Mouse (Mus musculus) neural tube, embryonic 11.5 days (tissue): ENCODE results near the gene Gm49337. TPM values are rescaled to one million over a fixed set of nuclear protein-coding genes. Genes with fewer than 3 reads are reported as not detected.

ENCODE experiments used
- ATAC-seq: fragments of 200-750 bp; cut with Nextera tagmentation; 2 replicates; pipeline ENCODE4 v1.8.0; 2017; ENCODE audit warnings: moderate number of reproducible peaks, mild to moderate bottlenecking, moderate TSS enrichment, moderate library complexity; ENCODE audit not compliant: insufficient read depth, low FRiP score, low TSS enrichment
- DNase-seq: peaks from one replicate; pipeline ENCODE4 v3.0.0-alpha.2; 2015; ENCODE audit warnings: low spot score
- H3K27ac ChIP-seq: fragments of 300-500 bp; sonication (generic); 2 replicates; pipeline ENCODE4 v1.5.1; 2014; ENCODE audit warnings: low read depth, mild to moderate bottlenecking, low read length
- H3K27me3 ChIP-seq: fragments of 300-500 bp; sonication (generic); 2 replicates; pipeline ENCODE4 v1.6.1; 2014; ENCODE audit warnings: mild to moderate bottlenecking, low read length, mixed read lengths; ENCODE audit not compliant: control insufficient read depth, insufficient read depth
- H3K36me3 ChIP-seq: fragments of 300-500 bp; sonication (generic); 2 replicates; pipeline ENCODE4 v1.6.1; 2014; ENCODE audit warnings: mild to moderate bottlenecking, low read length, moderate library complexity, mixed read lengths; ENCODE audit not compliant: control insufficient read depth, insufficient read depth
- H3K4me1 ChIP-seq: fragments of 300-500 bp; sonication (generic); 2 replicates; pipeline ENCODE4 v1.6.1; 2014; ENCODE audit warnings: low read length, mixed read lengths; ENCODE audit not compliant: control insufficient read depth, insufficient read depth
- H3K4me2 ChIP-seq: fragments of 300-500 bp; sonication (generic); 2 replicates; pipeline ENCODE4 v1.6.1; 2014; ENCODE audit warnings: low read depth, mild to moderate bottlenecking, moderate library complexity
- H3K4me3 ChIP-seq: fragments of 300-500 bp; sonication (generic); 2 replicates; pipeline ENCODE4 v1.5.1; 2014; ENCODE audit warnings: low read depth, low read length
- H3K9ac ChIP-seq: fragments of 300-500 bp; sonication (generic); 2 replicates; pipeline ENCODE4 v1.6.1; 2014; ENCODE audit warnings: mild to moderate bottlenecking, low read length
- H3K9me3 ChIP-seq: fragments of 300-500 bp; sonication (generic); 2 replicates; pipeline ENCODE4 v1.6.1; 2016; ENCODE audit warnings: low read length; ENCODE audit not compliant: control insufficient read depth
- WGBS: fragments of 180-500 bp; shearing (Covaris S2); extraction: QIAGEN DNeasy Blood & Tissue Kit; methylation state at CpG from one replicate; pipeline ENCODE4 v1.1.7; 2014; 5-methylcytosine and 5-hydroxymethylcytosine counted together
- polyA plus RNA-seq: library from polyadenylated mRNA; unstranded; fragments of >200 nt; fragmentation: Nextera tagmentation; extraction: Ambion mirVana; gene quantifications from 2 replicates; pipeline ENCODE4 v1.2.1, GENCODE M21; 2014

Gene Gm49337
- polyA plus RNA-seq, 1 experiment from 2014 or later = not detected

DNA sequence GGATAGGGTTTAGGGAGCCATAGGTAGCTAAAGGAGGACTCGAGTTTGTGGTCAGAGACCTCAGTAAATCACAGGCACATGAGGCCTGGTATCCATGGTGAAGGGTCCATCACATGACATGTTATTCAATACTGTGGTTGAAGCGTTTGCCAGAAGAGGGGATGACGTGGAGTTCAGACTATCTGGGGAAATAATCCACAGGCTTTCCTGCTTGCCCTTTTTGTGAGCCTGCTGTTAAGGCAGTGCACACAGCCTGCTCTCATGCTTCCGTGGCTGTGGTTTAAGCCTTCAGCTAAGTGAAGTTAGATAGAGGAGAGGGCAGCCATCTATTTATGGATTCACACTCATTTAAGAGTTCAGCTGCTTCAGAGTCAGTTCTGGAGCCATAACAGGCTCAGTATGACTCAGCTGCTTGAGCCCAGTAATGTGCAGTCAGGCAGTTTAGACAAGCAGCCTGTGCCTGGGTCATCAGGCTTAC is 127.7 kb downstream of the Gm49337 start:
- 78% methylated on average over 4 of the region's 4 CpGs for WGBS
- peaks cover 7% of the 10 kb centered on the region; the same call in 1 of the 2 replicates for H3K36me3 ChIP-seq
- H3K9me3 ChIP-seq = no peaks in the 10 kb centered on the region
- H3K9ac ChIP-seq = no peak overlapping the region
- H3K4me3 ChIP-seq = no peak overlapping the region
- H3K27me3 ChIP-seq = no peaks in the 10 kb centered on the region
- DNase-seq = no peak
- H3K4me2 ChIP-seq = no peak overlapping the region
- ATAC-seq = no peak
- H3K27ac ChIP-seq = no peak overlapping the region
- no peaks in the 10 kb centered on the region for H3K4me1 ChIP-seq

- Histone ChIP-seq H3K4me3 (no peak overlapping the region), H3K4me2 (no peak overlapping the region), H3K27ac (no peak overlapping the region), H3K4me1 (no peaks in the 10 kb centered on the region), H3K9me3 (no peaks in the 10 kb centered on the region), H3K27me3 (no peaks in the 10 kb centered on the region), H3K36me3 (peaks cover 14% of the 10 kb centered on the region), H3K9ac (no peak overlapping the region)
- 14% methylated on average over 1 of the region's 1 CpGs for WGBS
- ATAC-seq (no peak), DNase-seq (no peak)
These were observed 131.4 kb downstream of the Gm49337 start for GRCm38 (mm10) chr4:116304551-116304950.

DNA sequence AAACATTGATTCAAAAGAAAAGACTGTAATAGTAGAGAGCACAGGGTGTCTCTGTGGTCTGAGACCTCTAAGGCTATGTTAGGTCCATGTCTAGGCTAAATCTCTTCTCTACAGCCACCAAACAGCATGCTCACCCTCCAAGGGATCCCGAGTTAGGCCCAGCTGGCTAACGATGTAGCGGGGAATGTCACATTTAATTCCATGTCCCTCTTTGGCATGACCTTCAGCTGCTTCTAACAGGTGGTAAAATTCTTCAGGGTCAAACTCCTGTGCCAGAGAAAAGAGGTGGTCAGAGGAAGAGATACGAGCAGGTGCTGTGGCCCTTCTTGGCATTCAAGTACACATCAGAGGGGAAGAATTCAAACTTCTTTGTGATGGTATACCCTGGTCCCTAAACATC is 144.4 kb downstream of the Gm49337 start:
- DNase-seq = no peak
- WGBS = 93% methylated on average over 4 of the region's 4 CpGs

DNA sequence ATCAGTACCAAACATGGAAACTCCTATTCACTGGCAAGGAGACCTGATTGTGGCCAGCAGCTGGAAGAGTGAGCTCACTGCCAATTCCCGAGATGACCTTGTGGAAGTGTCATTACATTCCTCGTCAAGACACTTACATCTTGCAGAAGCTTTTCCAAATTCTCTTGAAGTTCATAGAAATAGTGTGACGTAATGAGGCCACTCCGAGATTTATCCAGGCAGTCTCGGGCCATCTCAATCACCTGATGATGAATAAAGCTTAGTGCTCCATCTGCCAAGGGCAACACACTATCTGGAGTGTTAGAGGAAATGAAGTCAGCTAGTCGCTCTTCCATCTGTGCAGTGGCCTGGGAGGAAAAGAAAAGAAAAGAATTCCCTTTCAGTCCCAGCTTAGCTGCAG is 148.9 kb downstream of the Gm49337 start:
- no peak overlapping the region for H3K9ac ChIP-seq
- H3K36me3 ChIP-seq = no peaks in the 10 kb centered on the region; the same call in none of the 2 replicates
- H3K9me3 ChIP-seq = no peaks in the 10 kb centered on the region
- H3K4me2 ChIP-seq = no peak overlapping the region
- 95% methylated on average over 6 of the region's 6 CpGs for WGBS
- ATAC-seq (no peak), DNase-seq (no peak)
- H3K27me3 ChIP-seq = no peaks in the 10 kb centered on the region
- H3K27ac ChIP-seq = no peak overlapping the region
- no peaks in the 10 kb centered on the region for H3K4me1 ChIP-seq
- H3K4me3 ChIP-seq = no peak overlapping the region

More for the DNA sequence above, 144.4 kb downstream of the Gm49337 start:
- Histone ChIP-seq H3K4me2 (no peak overlapping the region), H3K27me3 (no peaks in the 10 kb centered on the region), H3K9ac (no peak overlapping the region), H3K27ac (no peak overlapping the region), H3K9me3 (no peaks in the 10 kb centered on the region), H3K4me3 (no peak overlapping the region), H3K4me1 (no peaks in the 10 kb centered on the region), H3K36me3 (peaks cover 2% of the 10 kb centered on the region)
- ATAC-seq = no peak

DNA sequence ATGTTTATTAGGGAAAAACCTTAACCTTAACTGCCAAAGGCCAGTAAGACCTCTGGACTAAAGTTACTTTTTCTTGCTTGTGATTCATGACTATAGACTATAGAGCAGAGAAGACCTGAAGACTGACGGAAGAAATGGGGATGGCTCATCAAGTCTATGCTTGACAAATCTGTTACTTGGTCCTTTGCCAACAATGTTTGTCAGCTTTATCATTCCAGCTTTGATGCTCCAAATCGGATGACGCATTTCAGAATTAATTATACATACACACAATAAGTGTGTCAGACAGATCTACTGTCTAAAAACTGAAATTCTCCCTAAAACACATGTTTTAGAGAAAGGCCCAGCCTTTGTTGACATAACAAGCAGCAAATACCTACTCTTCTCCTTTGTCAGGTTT is 156.1 kb downstream of the Gm49337 start:
- H3K9ac ChIP-seq = no peak overlapping the region

DNA sequence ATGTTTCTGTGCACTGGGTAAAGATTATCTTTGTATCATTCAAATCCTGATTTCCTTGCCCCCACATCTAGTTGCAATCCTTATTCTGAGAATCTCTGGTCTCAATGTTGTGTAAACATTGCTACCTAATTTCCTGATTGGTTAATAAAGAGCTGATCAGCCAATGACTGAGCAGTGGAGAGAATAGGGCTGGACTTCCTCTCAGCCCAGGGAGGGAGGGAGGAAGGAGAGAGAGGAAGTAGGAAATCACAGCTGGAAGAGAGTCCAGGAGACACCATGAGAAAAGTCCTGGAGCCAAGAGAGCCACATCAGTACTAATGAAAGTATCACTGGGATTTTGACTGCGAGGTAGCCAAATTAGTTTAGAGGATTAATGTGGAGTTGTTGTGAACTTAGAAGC is 163.1 kb downstream of the Gm49337 start:
- Histone ChIP-seq H3K4me2 (no peak overlapping the region), H3K36me3 (no peaks in the 10 kb centered on the region), H3K27ac (no peak overlapping the region), H3K9me3 (no peaks in the 10 kb centered on the region), H3K4me1 (no peaks in the 10 kb centered on the region), H3K9ac (no peak overlapping the region), H3K4me3 (no peak overlapping the region), H3K27me3 (no peaks in the 10 kb centered on the region)
- no peak for DNase-seq
- no peak for ATAC-seq
- WGBS = 93% methylated on average over 1 of the region's 1 CpGs

More for the DNA sequence above, 156.1 kb downstream of the Gm49337 start:
- ATAC-seq (no peak), DNase-seq (no peak)
- H3K36me3 ChIP-seq = peaks cover 3% of the 10 kb centered on the region
- no peaks in the 10 kb centered on the region for H3K4me1 ChIP-seq
- no peaks in the 10 kb centered on the region for H3K27me3 ChIP-seq
- no peak overlapping the region for H3K4me2 ChIP-seq
- no peaks in the 10 kb centered on the region for H3K9me3 ChIP-seq
- no peak overlapping the region for H3K27ac ChIP-seq
- H3K4me3 ChIP-seq = no peak overlapping the region
- WGBS = over 99% methylated on average over 3 of the region's 3 CpGs

DNA sequence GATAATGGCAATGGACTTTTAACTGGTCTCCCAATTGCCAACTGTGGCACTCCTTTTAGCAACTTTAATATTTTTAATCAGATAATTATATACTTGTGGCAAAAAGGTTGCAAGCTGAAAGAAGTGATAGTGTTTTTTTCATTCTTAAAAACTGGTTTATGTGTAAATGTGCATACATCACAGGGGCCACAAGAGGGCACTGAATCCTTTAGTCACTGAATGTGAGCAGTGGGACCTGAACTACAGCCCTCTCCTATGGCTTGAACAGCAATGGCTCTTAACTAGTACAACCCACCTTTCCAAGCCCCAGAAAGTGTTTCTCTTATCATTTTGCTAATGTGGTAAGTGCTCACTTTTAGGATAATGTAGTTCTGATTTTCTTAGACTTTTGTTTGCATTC is 168.9 kb downstream of the Gm49337 start:
- ATAC-seq (no peak), DNase-seq (peak; percentile 56)
- Histone ChIP-seq H3K4me1 (no peaks in the 10 kb centered on the region), H3K27ac (no peak overlapping the region), H3K4me3 (no peak overlapping the region), H3K9ac (no peak overlapping the region), H3K4me2 (no peak overlapping the region), H3K36me3 (no peaks in the 10 kb centered on the region), H3K9me3 (no peaks in the 10 kb centered on the region), H3K27me3 (no peaks in the 10 kb centered on the region)

Other genes with a start within 250 kb of the Gm49337 start
- 0.38 and 0.77 TPM in 2 replicates for gene Dmbx1, start 233.5 kb upstream of the Gm49337 start, polyA plus RNA-seq
- 1.9 and 2.1 TPM in 2 replicates for gene Faah, start 155.5 kb upstream of the Gm49337 start, polyA plus RNA-seq
- 21.0 and 21.2 TPM in 2 replicates for gene Nsun4, start 119.5 kb upstream of the Gm49337 start, polyA plus RNA-seq
- 455 and 456 TPM in 2 replicates for gene Uqcrh, start 98.3 kb upstream of the Gm49337 start, polyA plus RNA-seq
- gene Lrrc41, start 98.1 kb upstream of the Gm49337 start, polyA plus RNA-seq = 74.2 and 84.9 TPM in 2 replicates
- gene Rad54l, start 49.7 kb upstream of the Gm49337 start, polyA plus RNA-seq = 43.7 and 44.3 TPM in 2 replicates
- 51.1 and 52.1 TPM in 2 replicates for gene Pomgnt1, start 49.5 kb upstream of the Gm49337 start, polyA plus RNA-seq
- 1.4 and 1.5 TPM in 2 replicates for gene Lurap1, start 22.0 kb upstream of the Gm49337 start, polyA plus RNA-seq
- 0.11 and 0.19 TPM in 2 replicates for gene Tspan1, start 5.8 kb upstream of the Gm49337 start, polyA plus RNA-seq
- not detected in 2 replicates for gene 1700042G07Rik, start within 50 bp of the Gm49337 start, polyA plus RNA-seq
- gene Pik3r3, start 48.2 kb downstream of the Gm49337 start, polyA plus RNA-seq = 63.2 and 69.2 TPM in 2 replicates